Mouse (Mus musculus): ENCODE results near the gene Tmem102.

GRCm38 (mm10) chr11:69800392-69801197 is 4.8 kb downstream of the Tmem102 start:
- TF ChIP-seq CTCF (conservative IDR thresholded peaks at IDR 0.05; ENCODE audit: low read length): no peak
- no peak for TF ChIP-seq POU5F1 (IDR thresholded peaks at IDR 0.05; ENCODE audit: borderline replicate concordance, low read length)
